Mouse (Mus musculus): ENCODE data around the gene Ppp1r35.

- peak; percentile 98 for TF ChIP-seq CTCF (IDR thresholded peaks at IDR 0.05; ENCODE audit: low read depth)
- TF ChIP-seq EP300 (IDR thresholded peaks at IDR 0.05; ENCODE audit: low read depth) = no peak
These were observed 18.7 kb upstream of the Ppp1r35 start for GRCm38 (mm10) chr5:137759971-137760412.

All from liver, embryonic 14.5 days (tissue).